Mouse (Mus musculus) urinary bladder, postnatal 14 days (tissue): Measurements from ENCODE around the gene Mzf1.

ENCODE experiments used
- DNase-seq: peaks from one replicate; pipeline ENCODE4 v3.0.0; 2021; ENCODE audit warnings: low spot score

Gene Mzf1

GRCm38 (mm10) chr7:13003380-13003779, 51.2 kb downstream of the Mzf1 start:
- no peak for DNase-seq

DNA sequence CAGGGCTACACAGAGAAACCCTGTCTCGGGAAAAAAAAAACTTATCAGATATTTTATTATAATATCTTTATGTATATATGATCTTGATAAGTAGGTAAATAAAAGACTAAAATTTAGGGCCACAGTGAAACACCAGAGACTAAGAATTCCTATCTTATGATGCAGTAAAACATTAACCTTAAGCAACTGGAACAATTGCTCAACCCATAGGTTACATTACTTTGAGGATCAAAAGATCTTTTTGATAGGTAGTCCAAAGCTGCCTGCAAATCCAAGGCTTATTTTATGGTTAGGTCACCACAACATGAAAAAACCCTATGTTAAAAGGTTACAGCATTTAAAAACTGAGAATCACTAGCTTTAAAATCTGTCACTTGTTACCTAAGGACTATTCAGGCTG, 53.0 kb downstream of the Mzf1 start:
- no peak for DNase-seq

- DNase-seq: no peak
These were observed 55.7 kb downstream of the Mzf1 start, which contains the start of gene Trim28 for GRCm38 (mm10) chr7:12998851-12999250. TSS of gene Trim28 (plus strand) at chr7:12999114.

- no peak for DNase-seq
These were observed 56.5 kb downstream of the Mzf1 start, which contains the start of gene Slc27a5 for GRCm38 (mm10) chr7:12998053-12998452. TSS of gene Slc27a5 (minus strand) at chr7:12998192.

DNA sequence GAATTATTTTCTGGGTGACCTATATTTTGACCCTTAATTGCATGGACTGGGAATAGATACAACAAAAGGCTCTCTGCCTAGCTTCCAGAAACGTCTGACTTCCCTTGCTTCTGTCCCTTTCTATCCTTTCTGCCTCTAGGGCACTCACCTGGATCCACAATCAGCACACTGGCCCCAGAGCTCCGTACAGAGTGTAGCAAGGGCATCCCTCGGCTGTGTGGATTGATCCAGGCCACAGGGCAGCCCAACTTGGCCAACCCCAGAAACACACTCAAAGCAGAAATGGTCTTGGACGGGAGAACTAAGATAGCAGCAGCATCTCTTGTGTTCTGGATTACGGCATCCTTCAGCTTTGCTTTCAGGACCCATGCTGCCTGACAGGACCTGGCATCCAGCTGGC, 57.3 kb downstream of the Mzf1 start:
- DNase-seq: no peak

DNA sequence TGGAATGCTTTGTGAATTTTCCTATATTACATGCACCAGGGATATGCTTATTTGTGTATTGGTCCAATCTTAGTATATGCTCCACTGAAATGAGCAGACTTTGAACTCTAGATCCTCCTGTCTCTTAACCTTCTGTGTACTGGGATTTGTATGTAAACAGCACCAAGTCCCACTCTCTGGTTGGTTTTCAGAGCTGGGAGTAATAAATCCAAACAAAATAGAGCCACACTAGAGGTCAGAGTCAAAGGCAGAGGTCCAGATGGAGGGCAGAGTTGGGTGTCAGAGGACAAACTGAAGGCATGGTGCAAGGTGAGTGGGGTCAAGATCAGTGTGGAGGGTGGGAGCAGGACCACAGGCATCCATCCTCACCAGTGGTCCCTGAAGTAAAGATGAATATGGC, 58.7 kb downstream of the Mzf1 start:
- DNase-seq: no peak

- no peak for DNase-seq
These were observed 61.4 kb downstream of the Mzf1 start for GRCm38 (mm10) chr7:12993148-12993547.
